Mouse (Mus musculus) stomach, embryonic 16.5 days (tissue): ENCODE data around the gene Foxred1. TPM values are rescaled to one million over a fixed set of nuclear protein-coding genes. Genes with fewer than 3 reads are reported as not detected.

ENCODE experiments used
- ATAC-seq: fragments of 200-750 bp; cut with Nextera tagmentation; 2 replicates; pipeline ENCODE4 v1.8.0; 2017; ENCODE audit warnings: moderate number of reproducible peaks, moderate TSS enrichment; ENCODE audit not compliant: insufficient read depth, low FRiP score
- H3K27ac ChIP-seq: fragments of 300-500 bp; sonication (generic); 2 replicates; pipeline ENCODE4 v1.5.1; 2014; ENCODE audit warnings: low read length
- H3K27me3 ChIP-seq: fragments of 300-500 bp; sonication (generic); 2 replicates; pipeline ENCODE4 v1.6.1; 2014; ENCODE audit warnings: low read length, control low read depth, mixed read lengths; ENCODE audit not compliant: control insufficient read depth, insufficient read depth
- H3K36me3 ChIP-seq: fragments of 300-500 bp; sonication (generic); 2 replicates; pipeline ENCODE4 v1.6.1; 2014; ENCODE audit warnings: low read length; ENCODE audit not compliant: control insufficient read depth, insufficient read depth
- H3K4me1 ChIP-seq: fragments of 300-500 bp; sonication (generic); 2 replicates; pipeline ENCODE4 v1.6.1; 2014; ENCODE audit warnings: low read length, control low read depth, mixed read lengths; ENCODE audit not compliant: control insufficient read depth, insufficient read depth
- H3K4me2 ChIP-seq: fragments of 300-500 bp; sonication (generic); 2 replicates; pipeline ENCODE4 v1.6.1; 2014; ENCODE audit warnings: low read depth, low read length, mixed read lengths
- H3K4me3 ChIP-seq: fragments of 300-500 bp; sonication (generic); replicated peaks from 2 replicates; pipeline ENCODE4 v1.5.1; 2014; ENCODE audit warnings: mild to moderate bottlenecking, low read length
- H3K9ac ChIP-seq: fragments of 300-500 bp; sonication (generic); 2 replicates; pipeline ENCODE4 v1.6.1; 2014; ENCODE audit warnings: low read length
- H3K9me3 ChIP-seq: fragments of 300-500 bp; sonication (generic); replicated peaks from 2 replicates; pipeline ENCODE4 v1.6.1; 2016; ENCODE audit warnings: low read length, control low read depth; ENCODE audit not compliant: control insufficient read depth
- WGBS: fragments of 180-500 bp; shearing (Covaris S2); extraction: QIAGEN DNeasy Blood & Tissue Kit; methylation state at CpG from one replicate; pipeline ENCODE4 v1.1.7; 2014; 5-methylcytosine and 5-hydroxymethylcytosine counted together
- polyA plus RNA-seq: library from polyadenylated mRNA; unstranded; fragments of >200 nt; fragmentation: Nextera tagmentation; extraction: Ambion mirVana; gene quantifications from 2 replicates; pipeline ENCODE4 v1.2.1, GENCODE M21; 2015

Foxred1 gene
- polyA plus RNA-seq, 1 experiment from 2014 or later = 41.8 TPM

GRCm38 (mm10) chr9:35163011-35163690 is 47.7 kb downstream of the Foxred1 start:
- no peak overlapping the region for H3K9ac ChIP-seq
- H3K4me2 ChIP-seq = no peak overlapping the region
- no peaks in the 10 kb centered on the region for H3K9me3 ChIP-seq
- H3K4me3 ChIP-seq = no peak overlapping the region
- no peak overlapping the region for H3K27ac ChIP-seq
- H3K4me1 ChIP-seq = no peaks in the 10 kb centered on the region
- no peaks in the 10 kb centered on the region for H3K27me3 ChIP-seq
- no peak for ATAC-seq
- no peaks in the 10 kb centered on the region for H3K36me3 ChIP-seq
- 89% methylated on average over 11 of the region's 11 CpGs for WGBS

GRCm38 (mm10) chr9:35161721-35162120 is 49.1 kb downstream of the Foxred1 start:
- Histone ChIP-seq H3K4me2 (no peak overlapping the region), H3K4me3 (no peak overlapping the region), H3K9me3 (no peaks in the 10 kb centered on the region), H3K4me1 (peaks cover 5% of the 10 kb centered on the region; the same call in 1 of the 2 replicates), H3K27me3 (no peaks in the 10 kb centered on the region), H3K36me3 (no peaks in the 10 kb centered on the region), H3K27ac (no peak overlapping the region), H3K9ac (no peak overlapping the region)
- 86% methylated on average over 7 of the region's 7 CpGs for WGBS
- ATAC-seq = no peak

DNA sequence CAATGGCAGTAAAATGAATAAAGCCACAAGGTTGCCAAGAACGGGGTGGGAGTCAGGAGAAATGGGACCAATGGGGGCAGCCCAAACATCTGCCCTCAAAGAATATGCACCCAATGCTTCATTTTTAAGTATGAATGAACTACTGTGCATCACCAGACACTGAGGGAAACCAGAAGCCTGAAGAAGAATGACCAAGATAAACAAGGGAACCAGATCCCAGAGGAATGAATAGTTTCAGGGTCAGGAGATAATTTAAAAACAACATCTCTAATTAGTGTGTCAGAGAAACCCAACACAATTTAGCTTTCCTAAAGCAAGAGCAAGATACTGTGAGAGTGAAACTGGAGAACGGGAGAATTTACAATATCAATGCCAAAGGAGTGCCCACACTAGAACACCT is 50.2 kb downstream of the Foxred1 start:
- H3K4me3 ChIP-seq = no peak overlapping the region
- no peaks in the 10 kb centered on the region for H3K36me3 ChIP-seq
- H3K4me1 ChIP-seq = peaks cover 7% of the 10 kb centered on the region; the same call in 1 of the 2 replicates
- ATAC-seq = no peak
- 55% methylated on average over 2 of the region's 2 CpGs for WGBS
- no peak overlapping the region for H3K27ac ChIP-seq
- H3K9ac ChIP-seq = no peak overlapping the region
- H3K4me2 ChIP-seq = no peak overlapping the region
- H3K27me3 ChIP-seq = no peaks in the 10 kb centered on the region
- H3K9me3 ChIP-seq = no peaks in the 10 kb centered on the region

GRCm38 (mm10) chr9:35158477-35158876 is 52.4 kb downstream of the Foxred1 start:
- no peak overlapping the region for H3K4me3 ChIP-seq
- WGBS = 82% methylated on average over 3 of the region's 3 CpGs

DNA sequence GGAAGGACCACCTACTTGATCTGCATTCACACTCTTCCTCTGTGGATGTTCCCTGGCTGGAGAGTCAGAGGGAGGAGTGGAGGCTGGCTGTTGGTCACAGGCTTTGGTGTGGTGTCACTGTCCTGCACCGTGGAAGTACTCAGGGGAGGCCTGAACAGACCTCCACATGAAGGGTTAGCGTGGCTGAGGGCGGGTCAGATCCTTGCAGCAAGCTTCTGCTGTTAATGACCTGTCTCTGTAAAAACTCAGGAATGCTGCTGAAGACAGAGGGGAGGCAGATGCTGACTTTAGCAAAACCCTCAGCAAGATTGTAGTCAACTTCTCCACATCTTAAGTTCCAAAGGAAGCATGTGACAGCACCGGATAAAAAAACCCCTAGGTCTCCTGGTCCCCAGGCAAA is 54.0 kb downstream of the Foxred1 start:
- Histone ChIP-seq H3K9ac (no peak overlapping the region; the same call in 1 of the 2 replicates), H3K36me3 (no peaks in the 10 kb centered on the region), H3K9me3 (no peaks in the 10 kb centered on the region), H3K27ac (peak overlapping the region; percentile 87), H3K4me2 (no peak overlapping the region), H3K4me1 (peaks cover 7% of the 10 kb centered on the region; the same call in 1 of the 2 replicates), H3K4me3 (no peak overlapping the region), H3K27me3 (no peaks in the 10 kb centered on the region)
- no peak for ATAC-seq
- WGBS = 64% methylated on average over 4 of the region's 4 CpGs

More at GRCm38 (mm10) chr9:35158477-35158876, 52.4 kb downstream of the Foxred1 start:
- H3K4me1 ChIP-seq = peaks cover 7% of the 10 kb centered on the region; the same call in 1 of the 2 replicates
- H3K27me3 ChIP-seq = no peaks in the 10 kb centered on the region
- ATAC-seq = no peak
- no peaks in the 10 kb centered on the region for H3K36me3 ChIP-seq
- H3K4me2 ChIP-seq = no peak overlapping the region
- no peaks in the 10 kb centered on the region for H3K9me3 ChIP-seq
- H3K9ac ChIP-seq = no peak overlapping the region
- no peak overlapping the region for H3K27ac ChIP-seq

GRCm38 (mm10) chr9:35156002-35156710 is 54.7 kb downstream of the Foxred1 start:
- ATAC-seq = peak; percentile 82
- Histone ChIP-seq H3K4me3 (no peak overlapping the region), H3K36me3 (no peaks in the 10 kb centered on the region), H3K27ac (peak overlapping the region; percentile 87), H3K9ac (no peak overlapping the region; the same call in 1 of the 2 replicates), H3K9me3 (no peaks in the 10 kb centered on the region), H3K4me1 (peaks cover 7% of the 10 kb centered on the region; the same call in 1 of the 2 replicates), H3K27me3 (no peaks in the 10 kb centered on the region), H3K4me2 (no peak overlapping the region)
- 68% methylated on average over 5 of the region's 5 CpGs for WGBS

Other genes starting within 250 kb of the Foxred1 start
- gene St3gal4, start 91.8 kb downstream of the Foxred1 start, polyA plus RNA-seq = 50.5 and 53.1 TPM in 2 replicates
- gene Dcps, start 35.0 kb downstream of the Foxred1 start, polyA plus RNA-seq = 68.2 and 68.9 TPM in 2 replicates
- gene Srpr, start 10.9 kb downstream of the Foxred1 start, polyA plus RNA-seq = 143 and 152 TPM in 2 replicates
- 14.2 and 14.9 TPM in 2 replicates for gene Tirap, start 10.8 kb downstream of the Foxred1 start, polyA plus RNA-seq
- gene Fam118b, start 56.8 kb upstream of the Foxred1 start, polyA plus RNA-seq = 32.5 and 34.1 TPM in 2 replicates
- 24.5 and 25.8 TPM in 2 replicates for gene Rpusd4, start 56.8 kb upstream of the Foxred1 start, polyA plus RNA-seq
- 7.6 TPM in 2 replicates for gene Cdon, start 210.1 kb upstream of the Foxred1 start, polyA plus RNA-seq